Mouse (Mus musculus) left cerebral cortex, postnatal 36 days (tissue): ENCODE results near the gene Chn1. TPM values are rescaled to one million over a fixed set of nuclear protein-coding genes. Genes with fewer than 3 reads are reported as not detected.

Experiments used
- DNase-seq, 2 experiments: peaks; one replicate each; pipeline ENCODE4 v3.0.0; 2021 to 2022; ENCODE audit warnings: low spot score in 2 of 2, mixed read lengths in 1 of 2
- intact Hi-C: fragments of 180-260 bp; cut with DNase I; formaldehyde crosslinking; loops from one replicate; pipeline ENCODE4 v1.15.1; 2025
- total RNA-seq, 2 experiments: library from RNA; stranded (reverse); gene quantifications; 2 replicates each; pipeline ENCODE4 v1.2.3; 2021

Chn1 gene
- total RNA-seq, 2 experiments from 2014 or later, result 1,550 to 1,610 TPM

- intact Hi-C loops, result no loop called here
Measured at GRCm38 (mm10) chr2:73604579-73604978, 170.6 kb downstream of the Chn1 start.

GRCm38 (mm10) chr2:73600650-73601049 is 174.5 kb downstream of the Chn1 start:
- DNase-seq, result no peak
- intact Hi-C loops, result no loop called here

More at GRCm38 (mm10) chr2:73604579-73604978, 170.6 kb downstream of the Chn1 start:
- DNase-seq, result peak in 1 of 2 experiments; percentile 18

- intact Hi-C loops, result no loop called here
- no peak for DNase-seq
Measured at GRCm38 (mm10) chr2:73597772-73598171, 177.4 kb downstream of the Chn1 start.

GRCm38 (mm10) chr2:73596786-73597185 is 178.4 kb downstream of the Chn1 start:
- intact Hi-C loops, result no loop called here
- DNase-seq, result peak; percentile 89 to 92

GRCm38 (mm10) chr2:73596326-73596725 is 178.8 kb downstream of the Chn1 start:
- intact Hi-C loops, result no loop called here
- peak in 1 of 2 experiments; percentile 50 for DNase-seq

- DNase-seq, result no peak
- intact Hi-C loops, result loop anchor here (5.0 kb wide), 1 partner anchor 99 kb away; no protein-coding TSS in a partner anchor
Measured at GRCm38 (mm10) chr2:73593101-73593439, 182.1 kb downstream of the Chn1 start.

- DNase-seq, result peak; percentile 78 to 79
- intact Hi-C loops, result loop anchor here (5.0 kb wide), 1 partner anchor 100 kb away; no protein-coding TSS in a partner anchor
Measured at GRCm38 (mm10) chr2:73592231-73593100, 182.7 kb downstream of the Chn1 start.

- intact Hi-C loops, result loop anchor here (5.0 kb wide), 1 partner anchor 101 kb away; no protein-coding TSS in a partner anchor
- DNase-seq, result peak in 1 of 2 experiments; percentile 28
Measured at GRCm38 (mm10) chr2:73591246-73591645, 183.9 kb downstream of the Chn1 start.

- intact Hi-C loops, result loop anchor here (5.0 kb wide), 1 partner anchor 102 kb away; no protein-coding TSS in a partner anchor
- peak in 1 of 2 experiments; percentile 23 for DNase-seq
Measured at GRCm38 (mm10) chr2:73590106-73590505, 185.0 kb downstream of the Chn1 start.

GRCm38 (mm10) chr2:73588951-73589350 is 186.2 kb downstream of the Chn1 start:
- intact Hi-C loops, result no loop called here
- no peak for DNase-seq

GRCm38 (mm10) chr2:73587109-73587506 is 188.0 kb downstream of the Chn1 start:
- DNase-seq, result no peak
- intact Hi-C loops, result no loop called here

- DNase-seq, result peak in 1 of 2 experiments; percentile 17
- intact Hi-C loops, result no loop called here
Measured at GRCm38 (mm10) chr2:73586392-73587108, 188.6 kb downstream of the Chn1 start.

- peak in 1 of 2 experiments; percentile 56 for DNase-seq
- intact Hi-C loops, result loop anchor here (1.0 kb wide), 1 partner anchor 73 kb away; no protein-coding TSS in a partner anchor
Measured at GRCm38 (mm10) chr2:73585347-73585831, 189.8 kb downstream of the Chn1 start.

GRCm38 (mm10) chr2:73584645-73585346 is 190.3 kb downstream of the Chn1 start:
- DNase-seq, result peak; percentile 75 to 77
- intact Hi-C loops, result loop anchor here (1.0 to 5.0 kb wide), 2 partner anchors 74 to 163 kb away; no protein-coding TSS in a partner anchor

GRCm38 (mm10) chr2:73580720-73581119 is 194.4 kb downstream of the Chn1 start:
- intact Hi-C loops, result loop anchor here (5.0 kb wide), 1 partner anchor 167 kb away; no protein-coding TSS in a partner anchor
- DNase-seq, result no peak

GRCm38 (mm10) chr2:73580166-73580565 is 195.0 kb downstream of the Chn1 start, which contains the start of gene Chrna1:
TSS of gene Chrna1 (minus strand) at chr2:73580338.
- intact Hi-C loops, result loop anchor here (5.0 kb wide), 1 partner anchor 167 kb away; no protein-coding TSS in a partner anchor
- no peak for DNase-seq

- intact Hi-C loops, result loop anchor here (10.0 kb wide), 1 partner anchor 316 kb away; the partner anchor contains the start of gene Atf2
- DNase-seq, result no peak
Measured at GRCm38 (mm10) chr2:73579168-73579567, 196.0 kb downstream of the Chn1 start.

- intact Hi-C loops, result loop anchor here (10.0 kb wide), 1 partner anchor 320 kb away; the partner anchor contains the start of gene Atf2
- DNase-seq, result no peak
Measured at GRCm38 (mm10) chr2:73574418-73574817, 200.7 kb downstream of the Chn1 start.

- no peak for DNase-seq
- intact Hi-C loops, result loop anchor here (10.0 kb wide), 1 partner anchor 321 kb away; the partner anchor contains the start of gene Atf2
Measured at GRCm38 (mm10) chr2:73573556-73573955, 201.6 kb downstream of the Chn1 start.
